Mouse (Mus musculus) heart, postnatal 0 days (tissue): ENCODE measurements around the gene Brca1. TPM values are rescaled to one million over a fixed set of nuclear protein-coding genes. Genes with fewer than 3 reads are reported as not detected.
A peak's percentile ranks its signal among the peaks of the same experiment; 100 is the strongest.
"Not testable (repeated sequence)": the region's sequence is repeated elsewhere in the genome, so short reads cannot be mapped to it uniquely, and the experiment has no call there.

Experiments
- ATAC-seq: fragments of 200-750 bp; cut with Nextera tagmentation; 2 replicates; pipeline ENCODE4 v1.8.0; 2017; ENCODE audit warnings: low read depth, moderate number of reproducible peaks, moderate library complexity; ENCODE audit not compliant: insufficient read depth
- DNase-seq: peaks from one replicate; pipeline ENCODE4 v3.0.0-alpha.2; 2016; ENCODE audit warnings: low spot score
- H3K27ac ChIP-seq: fragments of 300-500 bp; sonication (generic); 2 replicates; pipeline ENCODE4 v1.5.1; 2014; ENCODE audit warnings: low read depth, mild to moderate bottlenecking
- H3K27me3 ChIP-seq: fragments of 300-500 bp; sonication (generic); 2 replicates; pipeline ENCODE4 v1.6.1; 2014; ENCODE audit warnings: low read length, mixed read lengths; ENCODE audit not compliant: control insufficient read depth, insufficient read depth
- H3K36me3 ChIP-seq: fragments of 300-500 bp; sonication (generic); replicated peaks from 2 replicates; pipeline ENCODE4 v1.6.1; 2014; ENCODE audit warnings: low read length, mixed read lengths; ENCODE audit not compliant: control insufficient read depth, insufficient read depth
- H3K4me1 ChIP-seq: fragments of 300-500 bp; sonication (generic); 2 replicates; pipeline ENCODE4 v1.6.1; 2014; ENCODE audit warnings: antibody characterized with exemption; ENCODE audit not compliant: control insufficient read depth, insufficient read depth
- H3K4me2 ChIP-seq: fragments of 300-500 bp; sonication (generic); 2 replicates; pipeline ENCODE4 v1.6.1; 2014; ENCODE audit warnings: low read depth, mild to moderate bottlenecking, low read length, moderate library complexity
- H3K4me3 ChIP-seq: fragments of 300-500 bp; sonication (generic); 2 replicates; pipeline ENCODE4 v1.5.1; 2014; ENCODE audit warnings: low read depth, low read length
- H3K9ac ChIP-seq: fragments of 300-500 bp; sonication (generic); replicated peaks from 2 replicates; pipeline ENCODE4 v1.6.1; 2014; ENCODE audit warnings: low read depth, low read length, mixed read lengths
- H3K9me3 ChIP-seq: fragments of 300-500 bp; sonication (generic); replicated peaks from 2 replicates; pipeline ENCODE4 v1.6.1; 2016; ENCODE audit warnings: low read length; ENCODE audit not compliant: control insufficient read depth
- CTCF ChIP-seq: IDR thresholded peaks from 2 replicates; pipeline ENCODE4 v1.5.1; 2016; ENCODE audit warnings: antibody characterized with exemption, control low read depth, low read depth
- EP300 ChIP-seq: IDR thresholded peaks from 2 replicates; pipeline ENCODE4 v1.6.1; 2016; ENCODE audit warnings: antibody characterized with exemption, low read depth
- WGBS: fragments of 180-500 bp; shearing (Covaris S2); extraction: QIAGEN DNeasy Blood & Tissue Kit; methylation state at CpG from one replicate; pipeline ENCODE4 v1.1.7; 2014; 5-methylcytosine and 5-hydroxymethylcytosine counted together
- polyA plus RNA-seq: library from polyadenylated mRNA; unstranded; fragments of >200 nt; fragmentation: Nextera tagmentation; extraction: Ambion mirVana; gene quantifications from 2 replicates; pipeline ENCODE4 v1.2.1, GENCODE M21; 2015
- total RNA-seq: library from RNA; depleted of rRNA; stranded (reverse); fragments of >200 nt; gene quantifications from 2 replicates; pipeline ENCODE4 v1.2.3, GENCODE M21; 2014; ENCODE audit warnings: low replicate concordance

Brca1 gene
- total and polyA plus RNA-seq, 2 experiments from 2014 or later = 0.94 to 4.7 TPM

DNA sequence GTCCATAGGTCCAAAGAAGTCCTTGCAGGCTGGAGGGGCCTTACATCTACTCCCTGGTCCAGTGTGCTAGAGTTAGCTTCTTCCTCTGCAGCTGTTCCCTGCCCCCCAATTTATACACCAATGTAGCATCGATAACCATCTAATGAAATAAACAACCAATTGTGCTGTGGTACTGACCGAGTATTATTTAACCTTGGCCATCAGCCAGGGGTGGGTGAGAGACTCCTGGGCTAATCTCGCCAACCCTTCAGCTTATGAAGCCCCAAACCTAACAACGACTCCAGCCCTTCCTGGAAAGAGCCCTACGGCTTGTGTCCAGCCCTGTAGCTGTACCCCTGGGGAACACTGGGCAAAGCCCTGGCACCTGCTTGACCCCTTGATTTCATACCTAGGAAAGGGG is 77.5 kb downstream of the Brca1 start:
- no peaks in the 10 kb centered on the region for H3K9me3 ChIP-seq
- TF ChIP-seq EP300 (no peak), CTCF (no peak)
- ATAC-seq (no peak), DNase-seq (no peak)
- H3K4me3 ChIP-seq = no peak overlapping the region
- no peaks in the 10 kb centered on the region for H3K4me1 ChIP-seq
- H3K27ac ChIP-seq = no peak overlapping the region
- no peak overlapping the region for H3K9ac ChIP-seq
- WGBS = 58% methylated on average over 5 of the region's 5 CpGs
- H3K36me3 ChIP-seq = no peaks in the 10 kb centered on the region
- no peak overlapping the region for H3K4me2 ChIP-seq
- no peaks in the 10 kb centered on the region for H3K27me3 ChIP-seq

DNA sequence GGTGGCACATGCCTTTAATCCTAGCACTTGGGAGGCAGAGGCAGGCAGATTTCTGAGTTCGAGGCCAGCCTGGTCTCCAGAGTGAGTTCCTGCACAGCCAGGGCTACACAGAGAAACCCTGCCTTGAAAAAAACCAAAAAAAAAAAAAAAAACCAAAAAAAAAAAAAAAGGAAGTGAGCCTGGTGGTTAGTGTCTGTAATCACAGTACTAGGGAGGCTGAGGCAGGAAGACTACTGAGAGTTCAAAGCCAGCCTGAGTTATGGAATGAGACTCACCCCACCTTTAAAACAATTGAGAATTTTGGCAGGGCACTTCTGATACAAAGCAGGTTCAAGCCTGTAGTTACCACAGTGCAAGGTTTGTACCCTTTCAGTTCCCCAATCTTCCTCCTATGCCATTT is 78.1 kb downstream of the Brca1 start:
- not testable (repeated sequence) for H3K36me3 ChIP-seq, ATAC-seq, H3K9me3 ChIP-seq, H3K9ac ChIP-seq, H3K27ac ChIP-seq, DNase-seq, H3K4me1 ChIP-seq, H3K27me3 ChIP-seq, H3K4me3 ChIP-seq, H3K4me2 ChIP-seq
- 62% methylated on average over 1 of the region's 1 CpGs for WGBS

DNA sequence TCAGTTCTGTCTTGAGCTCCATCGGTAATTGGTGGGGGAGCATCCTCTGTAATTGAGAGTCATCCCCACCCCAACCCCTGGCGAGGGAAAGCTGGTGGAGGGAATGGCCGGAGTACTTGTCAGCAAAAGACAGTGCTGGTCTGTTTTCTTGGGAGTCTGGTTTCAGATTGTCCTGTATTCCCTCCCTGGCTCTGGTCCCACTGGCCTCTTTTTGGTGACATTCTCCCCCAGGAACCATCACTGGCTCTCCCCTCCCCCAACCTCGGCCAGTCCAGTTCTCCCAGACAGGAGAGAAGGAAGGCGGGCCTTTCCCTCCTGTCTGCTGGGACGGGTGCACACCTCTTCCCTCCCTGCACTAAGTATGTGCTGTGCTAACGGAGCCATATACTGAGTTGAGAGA is 79.4 kb downstream of the Brca1 start:
- 54% methylated on average over 7 of the region's 7 CpGs for WGBS
- Histone ChIP-seq H3K4me2 (no peak overlapping the region), H3K4me3 (no peak overlapping the region), H3K9me3 (no peaks in the 10 kb centered on the region), H3K27me3 (no peaks in the 10 kb centered on the region), H3K9ac (no peak overlapping the region), H3K4me1 (0 out of 2 replicates have a peak, but pooled peaks cover 4% of the 10 kb centered on the region), H3K27ac (no peak overlapping the region), H3K36me3 (no peaks in the 10 kb centered on the region)
- DNase-seq = no peak
- ATAC-seq = no peak
- TF ChIP-seq EP300 (no peak), CTCF (no peak)

DNA sequence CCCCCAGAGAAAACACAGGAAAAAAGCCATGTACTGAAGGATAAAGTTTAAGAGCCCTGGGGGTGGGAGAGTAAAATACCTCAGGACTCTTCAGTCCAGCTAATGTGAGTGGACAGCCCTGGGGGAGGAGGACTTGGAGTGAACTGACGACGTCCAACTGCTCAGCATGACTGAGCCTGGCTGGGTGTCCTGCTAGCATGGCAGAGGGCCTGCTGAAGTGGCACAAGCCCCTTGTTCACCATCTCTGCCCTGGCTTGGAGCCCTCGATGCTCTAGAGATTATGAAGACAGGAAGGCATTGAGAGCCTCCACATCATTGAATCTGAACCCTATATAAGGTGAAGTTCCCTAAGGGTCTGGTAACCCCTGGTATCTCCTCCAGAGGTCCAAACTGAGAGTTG is 79.8 kb downstream of the Brca1 start:
- Histone ChIP-seq H3K27ac (no peak overlapping the region), H3K9ac (no peak overlapping the region), H3K36me3 (no peaks in the 10 kb centered on the region), H3K4me2 (no peak overlapping the region), H3K9me3 (no peaks in the 10 kb centered on the region), H3K4me3 (no peak overlapping the region), H3K27me3 (no peaks in the 10 kb centered on the region), H3K4me1 (0 out of 2 replicates have a peak, but pooled peaks cover 6% of the 10 kb centered on the region)
- ATAC-seq (no peak), DNase-seq (no peak)
- WGBS = 52% methylated on average over 3 of the region's 3 CpGs
- TF ChIP-seq CTCF (no peak), EP300 (no peak)

DNA sequence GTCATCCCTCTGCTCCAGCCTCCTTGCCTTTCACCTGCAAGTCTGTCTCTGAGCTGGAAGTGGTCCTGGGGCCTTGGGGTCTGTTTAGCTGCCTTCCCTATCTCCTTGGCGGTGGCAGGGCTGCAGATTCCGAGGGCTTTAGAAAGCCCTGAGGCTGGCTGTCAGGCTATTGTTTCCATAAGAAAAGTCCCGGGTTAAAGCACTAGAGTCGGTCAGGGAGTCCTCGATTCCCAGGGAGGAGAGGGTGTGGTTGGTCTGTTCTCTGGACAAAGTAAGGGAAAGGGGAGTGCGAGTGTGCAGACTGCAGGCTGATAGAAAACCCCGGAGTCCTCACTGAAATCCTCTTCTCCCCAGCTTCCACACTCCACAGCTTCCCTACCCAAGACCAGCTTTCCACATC is 81.5 kb downstream of the Brca1 start:
- H3K4me3 ChIP-seq = no peak overlapping the region
- no peak overlapping the region for H3K27ac ChIP-seq
- ATAC-seq (no peak), DNase-seq (no peak)
- H3K4me1 ChIP-seq = 0 out of 2 replicates have a peak, but pooled peaks cover 6% of the 10 kb centered on the region
- H3K4me2 ChIP-seq = no peak overlapping the region
- no peaks in the 10 kb centered on the region for H3K27me3 ChIP-seq
- no peaks in the 10 kb centered on the region for H3K9me3 ChIP-seq
- no peaks in the 10 kb centered on the region for H3K36me3 ChIP-seq
- TF ChIP-seq EP300 (no peak), CTCF (no peak)
- WGBS = 34% methylated on average over 7 of the region's 7 CpGs
- no peak overlapping the region for H3K9ac ChIP-seq

DNA sequence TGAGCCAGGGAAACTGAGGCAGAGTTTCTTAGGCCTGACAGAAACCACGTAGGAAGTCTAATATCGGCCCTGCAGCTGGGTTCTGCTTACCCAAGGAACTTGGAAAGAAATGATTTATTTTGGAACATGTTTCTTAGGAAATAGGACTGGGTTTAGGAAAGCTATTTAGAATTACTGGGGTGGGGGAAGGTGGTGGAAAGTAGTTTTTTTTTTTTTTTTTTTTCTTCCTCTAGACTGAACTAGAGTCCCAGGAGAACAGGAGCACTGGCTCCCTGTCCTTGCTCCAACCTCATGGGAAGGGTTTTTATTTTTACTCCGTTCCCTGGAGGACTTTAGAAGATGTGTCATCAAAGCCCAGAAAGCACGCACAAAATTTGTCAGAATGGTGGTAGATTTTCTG is 82.6 kb downstream of the Brca1 start:
- H3K4me3 ChIP-seq = no peak overlapping the region

More for the DNA sequence above, 82.6 kb downstream of the Brca1 start:
- no peak for ATAC-seq
- Histone ChIP-seq H3K4me2 (peak overlapping the region; percentile 86; the same call in 1 of the 2 replicates), H3K27ac (no peak overlapping the region), H3K36me3 (no peaks in the 10 kb centered on the region), H3K9me3 (no peaks in the 10 kb centered on the region), H3K4me1 (0 out of 2 replicates have a peak, but pooled peaks cover 6% of the 10 kb centered on the region), H3K27me3 (no peaks in the 10 kb centered on the region), H3K9ac (no peak overlapping the region)
- TF ChIP-seq CTCF = no peak
- no peak for TF ChIP-seq EP300
- WGBS = 51% methylated on average over 4 of the region's 4 CpGs
- no peak for DNase-seq
